ENCODE assay signal across 21 mouse cellular contexts in genomic region chr4:152305991-152306390, GRCm38 (mm10). TPM values are rescaled to one million over a fixed set of nuclear protein-coding genes. Genes with fewer than 3 reads are reported as not detected.
"Had no signal": no experiment of that assay in that cellular context is flagged by ENCODE, and none has a peak within 500 bp of the region (broad histone marks: within the 10 kb centered on the region; RNA-seq: fewer than 3 reads in every experiment).

No protein-coding gene starts in this region.

- H3K9me3 ChIP-seq: limb, embryonic 15.5 days; neural tube, embryonic 12.5 days had no signal

- H3K4me1 ChIP-seq: limb, embryonic 15.5 days had no signal

- H3K27ac ChIP-seq: limb, embryonic 15.5 days; liver, embryonic 14.5 days; macrophage; neural tube, embryonic 12.5 days had no signal

- DNase-seq: kidney, adult 18-20 months; kidney, adult 9 months; kidney, postnatal 14 days; kidney, postnatal 4 days; liver, postnatal 0 days; lung, embryonic 14.5 days; midbrain, embryonic 14.5 days; retina, postnatal 1 day; right cerebral cortex, postnatal 25 days; thymus, postnatal 25 days had no signal

- H3K4me3 ChIP-seq: limb, embryonic 15.5 days; neural tube, embryonic 12.5 days had no signal

- H3K4me2 ChIP-seq: limb, embryonic 15.5 days; liver, embryonic 11.5 days; lung, embryonic 14.5 days; neural tube, embryonic 12.5 days had no signal

- ATAC-seq: liver, postnatal 0 days; lung, postnatal 0 days had no signal

- H3K9ac ChIP-seq: limb, embryonic 15.5 days; liver, embryonic 14.5 days; liver, postnatal 0 days; lung, embryonic 14.5 days; neural tube, embryonic 12.5 days had no signal

RNA-seq across cellular contexts. Expression of gene Rnf207, which starts 12.8 kb away (rescaled TPM):
- polyA plus RNA-seq: macrophage; thymus, postnatal 0 days had no signal

RNA-seq across cellular contexts. Expression of gene Hes3, which starts 14.5 kb away (rescaled TPM):
- polyA plus RNA-seq: kidney, embryonic 16.5 days; limb, embryonic 11.5 days; limb, embryonic 15.5 days; liver, embryonic 11.5 days; liver, embryonic 14.5 days; liver, postnatal 0 days; lung, embryonic 14.5 days; lung, postnatal 0 days; macrophage; small intestine, adult 2 months; stomach, embryonic 16.5 days had no signal

RNA-seq across cellular contexts. Expression of gene Gpr153, which starts 32.0 kb away (rescaled TPM):
- polyA plus RNA-seq: macrophage had no signal
